Mouse (Mus musculus): ENCODE data around the gene E2f6.

The E2f6 gene

GRCm38 (mm10) chr12:16876667-16877066 lies 65.9 kb downstream of the E2f6 start:
- DNase-seq, result no peak

- DNase-seq, result no peak
Observed at GRCm38 (mm10) chr12:16877141-16877540, 66.4 kb downstream of the E2f6 start.

- DNase-seq, result no peak
Observed at GRCm38 (mm10) chr12:16877679-16878078, 66.9 kb downstream of the E2f6 start.

GRCm38 (mm10) chr12:16879369-16879768 lies 68.6 kb downstream of the E2f6 start:
- no peak for DNase-seq

GRCm38 (mm10) chr12:16880077-16880476 lies 69.3 kb downstream of the E2f6 start:
- no peak for DNase-seq

GRCm38 (mm10) chr12:16882442-16882841 lies 71.7 kb downstream of the E2f6 start:
- DNase-seq, result no peak

GRCm38 (mm10) chr12:16883111-16883510 lies 72.3 kb downstream of the E2f6 start:
- no peak for DNase-seq

GRCm38 (mm10) chr12:16884534-16884933 lies 73.8 kb downstream of the E2f6 start:
- DNase-seq, result no peak

- no peak for DNase-seq
Observed at GRCm38 (mm10) chr12:16886354-16886753, 75.6 kb downstream of the E2f6 start.
